Mouse (Mus musculus): ENCODE measurements around the gene Pink1. TPM values are rescaled to one million over a fixed set of nuclear protein-coding genes. Genes with fewer than 3 reads are reported as not detected.

Pink1 gene
- polyA plus RNA-seq, 1 experiment: 79.8 TPM

DNA sequence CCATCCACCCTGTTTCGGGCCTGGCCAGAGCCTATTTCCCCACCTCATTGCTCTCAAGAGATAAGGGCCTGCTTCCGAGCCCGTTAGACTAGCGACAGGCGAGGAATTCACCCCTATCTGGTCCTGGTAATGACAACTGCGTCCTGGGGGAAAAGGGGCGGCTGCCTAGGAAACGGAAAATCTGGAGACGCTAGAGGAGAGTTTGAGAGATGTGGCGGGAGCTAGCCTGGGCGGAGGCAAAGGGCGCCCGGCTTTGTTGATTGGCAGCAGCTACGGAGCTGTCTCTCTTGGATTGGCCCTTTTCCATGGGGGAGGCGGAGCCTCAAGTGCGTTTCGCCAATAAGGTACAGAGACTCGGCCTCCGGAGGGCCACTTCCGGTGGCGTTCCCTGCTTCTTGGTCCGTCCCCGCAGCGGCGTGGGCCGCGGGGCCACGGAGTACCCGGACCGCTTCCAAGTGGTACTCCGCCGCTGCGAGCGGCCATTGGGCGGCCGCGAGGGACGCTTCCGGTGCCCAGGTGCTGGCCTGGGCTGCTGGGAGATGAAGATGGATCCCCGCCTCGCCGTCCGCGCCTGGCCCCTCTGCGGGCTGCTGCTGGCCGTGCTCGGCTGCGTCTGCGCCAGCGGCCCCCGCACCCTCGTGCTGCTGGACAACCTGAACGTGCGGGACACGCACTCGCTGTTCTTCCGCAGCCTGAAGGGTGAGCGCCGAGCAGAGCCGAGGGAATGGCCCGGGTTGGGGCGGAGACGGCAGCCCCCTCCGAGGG is 21.6 kb downstream of the Pink1 start, which contains the start of gene Ddost:
Gene Ddost (plus strand): TSS at position 391 of the 765 bp plus-strand sequence.
- Histone ChIP-seq H3K4me1 (ENCODE audit: control insufficient read depth, insufficient read depth, low read length) (peaks cover 20% of the 10 kb centered on the region), H3K4me3 (ENCODE audit: insufficient read depth, low read length) (peak within 1 kb of the TSS; percentile 99), H3K27ac (ENCODE audit: insufficient read depth, low read depth, low read length) (peak within 1 kb of the TSS; percentile 59)
- TF ChIP-seq CTCF (IDR thresholded peaks at IDR 0.05; ENCODE audit: low read depth, low read length): peak; percentile 20; the same call in 1 of the 2 replicates
- peak; percentile 24; the same call in 1 of the 2 replicates for TF ChIP-seq POLR2A (IDR thresholded peaks at IDR 0.05; ENCODE audit: borderline replicate concordance, low read depth, low read length)

GRCm38 (mm10) chr4:138303742-138304141 is 22.4 kb downstream of the Pink1 start:
- Histone ChIP-seq H3K4me3 (ENCODE audit: insufficient read depth, low read length) (peak overlapping the region; percentile 89), H3K27ac (ENCODE audit: insufficient read depth, low read depth, low read length) (peak overlapping the region; percentile 59), H3K4me1 (ENCODE audit: control insufficient read depth, insufficient read depth, low read length) (peaks cover 20% of the 10 kb centered on the region)
- no peak for TF ChIP-seq CTCF (IDR thresholded peaks at IDR 0.05; ENCODE audit: low read depth, low read length)
- no peak for TF ChIP-seq POLR2A (IDR thresholded peaks at IDR 0.05; ENCODE audit: borderline replicate concordance, low read depth, low read length)

GRCm38 (mm10) chr4:138303011-138303410 is 23.1 kb downstream of the Pink1 start:
- TF ChIP-seq POLR2A (IDR thresholded peaks at IDR 0.05; ENCODE audit: borderline replicate concordance, low read depth, low read length): no peak
- TF ChIP-seq CTCF (IDR thresholded peaks at IDR 0.05; ENCODE audit: low read depth, low read length): no peak
- Histone ChIP-seq H3K4me1 (ENCODE audit: control insufficient read depth, insufficient read depth, low read length) (peaks cover 20% of the 10 kb centered on the region), H3K27ac (ENCODE audit: insufficient read depth, low read depth, low read length) (no peak overlapping the region), H3K4me3 (ENCODE audit: insufficient read depth, low read length) (no peak overlapping the region)

- Histone ChIP-seq H3K27ac (ENCODE audit: insufficient read depth, low read depth, low read length) (no peak overlapping the region), H3K4me1 (ENCODE audit: control insufficient read depth, insufficient read depth, low read length) (peaks cover 10% of the 10 kb centered on the region), H3K4me3 (ENCODE audit: insufficient read depth, low read length) (no peak overlapping the region)
- TF ChIP-seq CTCF (IDR thresholded peaks at IDR 0.05; ENCODE audit: low read depth, low read length) (no peak), POLR2A (IDR thresholded peaks at IDR 0.05; ENCODE audit: borderline replicate concordance, low read depth, low read length) (no peak)
These were observed 24.8 kb downstream of the Pink1 start for GRCm38 (mm10) chr4:138301271-138301780.

DNA sequence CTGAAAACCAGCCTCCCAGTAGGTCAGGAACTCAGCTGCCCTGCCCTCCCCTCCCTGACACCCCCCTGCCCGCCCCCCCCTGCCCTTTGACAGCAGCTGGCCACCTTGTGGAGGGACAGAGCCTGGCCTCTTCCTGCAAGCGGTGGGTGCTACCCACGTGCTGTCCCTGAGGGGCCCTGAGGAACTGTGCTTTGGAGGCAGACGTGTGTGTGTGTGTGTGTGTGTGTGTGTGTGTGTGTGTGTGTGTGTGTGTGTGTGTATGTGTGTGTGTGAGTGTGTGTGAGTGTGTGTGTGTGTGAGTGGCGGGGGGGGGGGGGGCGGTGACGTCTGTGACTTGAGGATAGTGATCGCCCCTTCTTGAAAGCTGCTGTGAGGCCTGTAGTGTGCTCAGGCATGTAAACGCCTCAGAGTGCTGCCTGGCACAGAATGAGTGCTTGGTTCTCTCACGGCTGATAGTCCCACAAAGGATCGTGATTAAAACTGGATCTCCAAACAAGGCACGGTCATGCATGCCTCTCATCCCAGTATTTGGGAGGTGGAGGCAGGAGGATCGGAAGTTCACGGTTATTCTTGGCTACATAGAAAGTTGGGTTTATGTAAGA is 32.1 kb downstream of the Pink1 start:
- H3K4me3 ChIP-seq (ENCODE audit: insufficient read depth, low read length): no peak overlapping the region
- H3K27ac ChIP-seq (ENCODE audit: insufficient read depth, low read depth, low read length): no peak overlapping the region
- no peaks in the 10 kb centered on the region for H3K4me1 ChIP-seq (ENCODE audit: control insufficient read depth, insufficient read depth, low read length)
- no peak for TF ChIP-seq POLR2A (IDR thresholded peaks at IDR 0.05; ENCODE audit: borderline replicate concordance, low read depth, low read length)

- no peak overlapping the region for H3K27ac ChIP-seq (ENCODE audit: insufficient read depth, low read depth, low read length)
- no peak overlapping the region for H3K4me3 ChIP-seq (ENCODE audit: insufficient read depth, low read length)
- H3K4me1 ChIP-seq (ENCODE audit: control insufficient read depth, insufficient read depth, low read length): peaks cover 5% of the 10 kb centered on the region
- TF ChIP-seq CTCF (IDR thresholded peaks at IDR 0.05; ENCODE audit: low read depth, low read length) (no peak), POLR2A (IDR thresholded peaks at IDR 0.05; ENCODE audit: borderline replicate concordance, low read depth, low read length) (no peak)
These were observed 32.7 kb downstream of the Pink1 start for GRCm38 (mm10) chr4:138293261-138293948.

DNA sequence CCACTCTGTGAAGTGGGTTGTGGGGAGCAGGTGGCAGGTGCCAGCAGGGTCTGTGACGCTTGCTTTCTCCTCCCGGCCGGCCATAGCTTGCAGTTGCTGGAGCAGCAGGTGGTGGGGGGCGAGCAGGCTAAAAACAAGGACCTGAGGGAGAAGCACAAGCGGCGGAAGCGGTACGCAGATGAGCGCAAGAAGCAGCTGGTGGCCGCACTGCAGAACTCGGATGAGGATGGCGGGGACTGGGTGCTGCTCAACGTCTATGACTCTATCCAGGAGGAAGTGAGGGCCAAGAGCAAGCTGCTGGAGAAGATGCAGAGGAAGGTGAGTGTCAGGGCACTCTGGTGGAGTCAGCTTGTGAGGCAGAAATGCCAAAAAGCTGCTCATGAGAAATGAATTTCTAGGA is 34.1 kb downstream of the Pink1 start:
- no peak overlapping the region for H3K27ac ChIP-seq (ENCODE audit: insufficient read depth, low read depth, low read length)
- TF ChIP-seq CTCF (IDR thresholded peaks at IDR 0.05; ENCODE audit: low read depth, low read length) (no peak), POLR2A (IDR thresholded peaks at IDR 0.05; ENCODE audit: borderline replicate concordance, low read depth, low read length) (no peak)
- H3K4me1 ChIP-seq (ENCODE audit: control insufficient read depth, insufficient read depth, low read length): peaks cover 8% of the 10 kb centered on the region
- no peak overlapping the region for H3K4me3 ChIP-seq (ENCODE audit: insufficient read depth, low read length)

DNA sequence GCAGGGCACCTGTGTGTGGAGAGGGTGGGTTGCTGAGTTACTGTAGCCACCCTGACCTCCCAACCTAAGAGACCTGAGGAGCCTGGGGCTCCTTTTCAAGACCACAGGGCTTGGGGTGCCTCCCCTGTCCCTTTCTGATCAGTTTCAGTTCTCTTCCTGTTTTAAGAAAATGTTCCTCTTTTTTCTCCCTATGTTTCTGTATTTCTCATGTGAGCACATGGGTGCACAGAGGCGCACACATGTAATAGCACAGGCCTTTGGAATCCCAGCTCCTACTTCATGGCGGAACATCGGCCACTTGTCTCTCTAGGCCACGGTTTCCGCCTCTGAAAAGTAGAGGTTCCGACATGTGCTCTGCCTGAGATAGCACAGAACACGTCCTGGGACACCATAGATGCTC is 37.4 kb downstream of the Pink1 start:
- no peak for TF ChIP-seq CTCF (IDR thresholded peaks at IDR 0.05; ENCODE audit: low read depth, low read length)
- TF ChIP-seq POLR2A (IDR thresholded peaks at IDR 0.05; ENCODE audit: borderline replicate concordance, low read depth, low read length): no peak
- no peak overlapping the region for H3K4me3 ChIP-seq (ENCODE audit: insufficient read depth, low read length)
- H3K4me1 ChIP-seq (ENCODE audit: control insufficient read depth, insufficient read depth, low read length): peaks cover 8% of the 10 kb centered on the region
- H3K27ac ChIP-seq (ENCODE audit: insufficient read depth, low read depth, low read length): no peak overlapping the region

- no peak overlapping the region for H3K4me3 ChIP-seq (ENCODE audit: insufficient read depth, low read length)
- peaks cover 8% of the 10 kb centered on the region for H3K4me1 ChIP-seq (ENCODE audit: control insufficient read depth, insufficient read depth, low read length)
- no peak for TF ChIP-seq CTCF (IDR thresholded peaks at IDR 0.05; ENCODE audit: low read depth, low read length)
- no peak overlapping the region for H3K27ac ChIP-seq (ENCODE audit: insufficient read depth, low read depth, low read length)
These were observed 39.7 kb downstream of the Pink1 start for GRCm38 (mm10) chr4:138286411-138286810.

DNA sequence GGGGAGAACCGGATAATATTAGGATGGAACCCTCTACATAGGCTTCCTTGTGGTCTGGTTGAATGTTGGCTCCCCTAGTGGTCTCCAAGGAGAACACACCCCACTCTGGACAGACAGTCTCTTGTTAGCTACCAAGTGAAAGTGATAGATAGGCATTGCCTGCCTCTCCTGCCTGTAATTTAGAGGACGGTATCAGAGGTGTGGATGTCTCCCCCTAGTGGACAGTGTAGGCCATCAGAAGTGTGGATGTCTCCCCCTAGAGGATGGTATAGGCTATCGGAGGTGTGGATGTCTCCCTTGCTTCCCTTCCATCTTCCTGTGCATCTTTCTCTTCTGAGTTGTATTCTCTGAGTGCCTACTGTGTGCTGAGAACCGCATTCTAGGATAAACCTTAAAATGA is 43.3 kb downstream of the Pink1 start:
- Histone ChIP-seq H3K27ac (ENCODE audit: insufficient read depth, low read depth, low read length) (no peak overlapping the region), H3K4me1 (ENCODE audit: control insufficient read depth, insufficient read depth, low read length) (no peaks in the 10 kb centered on the region), H3K4me3 (ENCODE audit: insufficient read depth, low read length) (no peak overlapping the region)
- peak; percentile 97 for TF ChIP-seq CTCF (IDR thresholded peaks at IDR 0.05; ENCODE audit: low read depth, low read length)
- TF ChIP-seq POLR2A (IDR thresholded peaks at IDR 0.05; ENCODE audit: borderline replicate concordance, low read depth, low read length): no peak

All from bone marrow macrophage, adult 2 months (primary cell).